Mouse (Mus musculus) hindbrain, postnatal 0 days (tissue): ENCODE results near the gene Gm20388. TPM values are rescaled to one million over a fixed set of nuclear protein-coding genes. Genes with fewer than 3 reads are reported as not detected.

ENCODE experiments used
- ATAC-seq: fragments of 200-750 bp; cut with Nextera tagmentation; 2 replicates; pipeline ENCODE4 v1.8.0; 2017; ENCODE audit warnings: mild to moderate bottlenecking, moderate TSS enrichment, moderate library complexity
- DNase-seq: peaks from one replicate; pipeline ENCODE4 v3.0.0-alpha.2; 2015; ENCODE audit warnings: low spot score
- H3K27ac ChIP-seq: fragments of 300-500 bp; sonication (generic); 2 replicates; pipeline ENCODE4 v1.5.1; 2014; ENCODE audit warnings: mild to moderate bottlenecking
- H3K27me3 ChIP-seq: fragments of 300-500 bp; sonication (generic); 2 replicates; pipeline ENCODE4 v1.6.1; 2014; ENCODE audit warnings: low read length, mixed read lengths; ENCODE audit not compliant: insufficient read depth
- H3K36me3 ChIP-seq: fragments of 300-500 bp; sonication (generic); 2 replicates; pipeline ENCODE4 v1.6.1; 2014; ENCODE audit warnings: low read length, mixed read lengths; ENCODE audit not compliant: insufficient read depth
- H3K4me1 ChIP-seq: fragments of 300-500 bp; sonication (generic); 2 replicates; pipeline ENCODE4 v1.6.1; 2014; ENCODE audit warnings: antibody characterized with exemption, low read length, mixed read lengths; ENCODE audit not compliant: insufficient read depth
- H3K4me2 ChIP-seq: fragments of 300-500 bp; sonication (generic); 2 replicates; pipeline ENCODE4 v1.6.1; 2014; ENCODE audit warnings: low read depth, mild to moderate bottlenecking, low read length, moderate library complexity, mixed read lengths
- H3K4me3 ChIP-seq: fragments of 300-500 bp; sonication (generic); 2 replicates; pipeline ENCODE4 v1.5.1; 2014; ENCODE audit warnings: low read length
- H3K9ac ChIP-seq: fragments of 300-500 bp; sonication (generic); replicated peaks from 2 replicates; pipeline ENCODE4 v1.6.1; 2014; ENCODE audit warnings: mild to moderate bottlenecking, low read length, moderate library complexity, mixed read lengths
- H3K9me3 ChIP-seq: fragments of 300-500 bp; sonication (generic); 2 replicates; pipeline ENCODE4 v1.6.1; 2016; ENCODE audit warnings: low read length, mixed read lengths
- CTCF ChIP-seq: IDR thresholded peaks from 2 replicates; pipeline ENCODE4 v1.5.1; 2016; ENCODE audit warnings: antibody characterized with exemption, control low read depth, low read depth
- WGBS: fragments of 180-500 bp; shearing (Covaris S2); extraction: QIAGEN DNeasy Blood & Tissue Kit; methylation state at CpG from one replicate; pipeline ENCODE4 v1.1.7; 2014; 5-methylcytosine and 5-hydroxymethylcytosine counted together
- polyA plus RNA-seq: library from polyadenylated mRNA; unstranded; fragments of >200 nt; fragmentation: Nextera tagmentation; extraction: Ambion mirVana; gene quantifications from 2 replicates; pipeline ENCODE4 v1.2.1, GENCODE M21; 2015
- total RNA-seq: library from RNA; depleted of rRNA; stranded (reverse); fragments of >200 nt; gene quantifications from 2 replicates; pipeline ENCODE4 v1.2.3, GENCODE M21; 2014

Gm20388 gene
- total and polyA plus RNA-seq, 2 experiments from 2014 or later: 71.3 TPM; not detected in 1

DNA sequence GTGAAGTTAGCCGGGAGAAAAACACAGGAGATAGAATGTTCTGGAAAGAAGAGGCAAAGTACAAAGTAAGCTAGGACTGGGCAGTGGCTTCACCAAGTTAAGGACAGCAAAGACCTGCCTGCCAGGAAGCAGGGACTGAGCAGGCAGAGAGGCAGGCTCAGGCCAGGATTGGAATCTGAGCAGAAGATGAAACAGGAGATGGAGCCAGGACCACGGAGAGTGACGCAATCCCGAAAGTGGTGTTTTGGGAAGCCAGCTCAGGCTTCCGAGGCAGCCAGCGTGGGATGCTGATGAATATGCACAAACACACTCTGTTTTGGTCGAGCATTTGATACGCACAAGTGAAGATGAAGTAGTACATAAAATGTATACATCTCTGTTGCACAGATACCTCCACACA is 1673.0 kb downstream of the Gm20388 start:
- Histone ChIP-seq H3K4me2 (no peak overlapping the region), H3K4me1 (0 out of 2 replicates have a peak, but pooled peaks cover 3% of the 10 kb centered on the region), H3K27me3 (no peaks in the 10 kb centered on the region), H3K27ac (no peak overlapping the region), H3K4me3 (no peak overlapping the region), H3K9ac (no peak overlapping the region), H3K36me3 (no peaks in the 10 kb centered on the region), H3K9me3 (no peaks in the 10 kb centered on the region)
- ATAC-seq (no peak), DNase-seq (no peak)
- WGBS: 61% methylated on average over 8 of the region's 8 CpGs
- TF ChIP-seq CTCF: no peak

DNA sequence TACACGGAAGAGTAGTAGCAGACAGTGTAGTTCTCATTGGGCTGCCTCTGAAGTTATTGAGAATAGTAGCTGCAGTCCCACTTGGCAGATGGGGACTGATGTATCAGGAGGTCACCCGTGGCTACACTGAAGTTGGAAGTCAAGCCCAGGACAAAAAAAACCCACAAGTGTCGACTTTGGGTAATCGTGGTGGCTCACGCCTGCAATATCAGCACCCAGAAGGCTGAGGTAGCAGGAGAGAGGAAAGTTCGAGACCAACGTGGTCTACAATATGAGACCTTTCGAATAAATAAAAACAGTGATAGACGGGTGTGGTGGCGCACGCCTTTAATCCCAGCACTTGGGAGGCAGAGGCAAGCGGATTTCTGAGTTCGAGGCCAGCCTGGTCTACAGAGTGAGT is 1674.1 kb downstream of the Gm20388 start:
- Histone ChIP-seq H3K4me3 (peak overlapping the region; percentile 53), H3K27ac (no peak overlapping the region), H3K9ac (peak overlapping the region; percentile 56), H3K4me1 (0 out of 2 replicates have a peak, but pooled peaks cover 6% of the 10 kb centered on the region), H3K9me3 (no peaks in the 10 kb centered on the region), H3K36me3 (no peaks in the 10 kb centered on the region), H3K27me3 (no peaks in the 10 kb centered on the region), H3K4me2 (peak overlapping the region; percentile 63)
- no peak for TF ChIP-seq CTCF
- DNase-seq (no peak), ATAC-seq (no peak)
- WGBS: 43% methylated on average over 13 of the region's 13 CpGs

DNA sequence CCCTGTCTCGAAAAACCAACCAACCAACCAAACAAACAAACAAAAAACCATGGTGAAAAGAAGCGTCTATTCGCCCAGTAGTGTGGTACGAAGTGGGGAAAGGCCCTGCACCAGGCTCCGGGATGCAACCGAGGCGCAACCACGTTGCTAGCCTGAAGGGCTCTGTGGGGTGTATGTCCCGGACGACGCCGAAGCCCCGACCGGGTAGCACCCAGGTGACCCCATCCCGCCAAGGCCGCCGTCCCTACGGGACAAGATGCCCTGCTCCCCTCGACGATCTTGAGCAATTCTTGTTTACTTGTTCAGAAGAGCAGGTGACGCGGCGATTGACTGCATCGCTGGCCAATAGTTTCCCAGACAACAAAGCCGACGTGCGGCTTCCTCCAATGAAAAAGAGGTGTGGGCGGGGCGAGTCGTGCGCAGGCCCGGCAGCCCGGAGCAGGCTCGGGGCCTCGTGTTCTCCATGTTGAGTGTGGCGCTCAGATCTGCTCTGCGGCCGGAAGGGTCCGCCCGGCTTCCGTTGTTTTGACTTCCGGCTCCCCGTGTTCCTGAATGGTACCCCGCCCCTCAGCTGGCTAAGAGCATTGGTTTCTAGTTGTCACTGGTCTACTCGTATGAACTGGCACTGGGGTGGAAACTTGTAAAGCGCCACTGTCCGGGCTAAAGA is 1674.7 kb downstream of the Gm20388 start:
- 1% methylated on average over 47 of the region's 47 CpGs for WGBS
- H3K27ac ChIP-seq: peak overlapping the region; percentile 71
- no peaks in the 10 kb centered on the region for H3K36me3 ChIP-seq
- H3K4me3 ChIP-seq: peak overlapping the region; percentile 53
- peak overlapping the region; percentile 63 for H3K4me2 ChIP-seq
- TF ChIP-seq CTCF: no peak
- H3K9me3 ChIP-seq: no peaks in the 10 kb centered on the region
- DNase-seq: peak; percentile 99
- ATAC-seq: peak; percentile 96
- H3K4me1 ChIP-seq: 0 out of 2 replicates have a peak, but pooled peaks cover 8% of the 10 kb centered on the region
- no peaks in the 10 kb centered on the region for H3K27me3 ChIP-seq
- H3K9ac ChIP-seq: peak overlapping the region; percentile 56

DNA sequence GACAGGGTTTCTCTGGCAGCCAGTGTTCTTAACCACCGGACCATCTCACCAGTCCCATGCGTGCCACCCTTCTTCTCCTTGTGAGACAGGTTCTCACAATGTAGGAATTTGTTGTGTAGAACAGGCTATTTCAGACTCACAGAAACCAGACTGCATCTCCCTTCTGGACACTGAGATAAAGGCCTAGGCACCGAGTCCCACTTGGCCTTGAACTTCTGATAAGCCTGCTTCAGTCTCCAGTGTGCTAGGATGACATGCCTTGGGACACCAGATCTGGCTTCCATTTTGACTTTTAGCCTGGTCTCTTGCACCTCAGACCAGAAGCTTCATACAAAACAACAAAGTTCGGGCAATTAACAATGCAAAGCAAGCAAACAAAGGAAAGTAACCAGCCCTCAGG is 1678.1 kb downstream of the Gm20388 start:
- 88% methylated on average over 4 of the region's 4 CpGs for WGBS
- Histone ChIP-seq H3K36me3 (no peaks in the 10 kb centered on the region), H3K27me3 (no peaks in the 10 kb centered on the region), H3K4me1 (peaks cover 23% of the 10 kb centered on the region), H3K27ac (no peak overlapping the region), H3K4me3 (no peak overlapping the region), H3K4me2 (no peak overlapping the region), H3K9ac (no peak overlapping the region), H3K9me3 (no peaks in the 10 kb centered on the region)
- ATAC-seq: no peak
- DNase-seq: no peak
- no peak for TF ChIP-seq CTCF

DNA sequence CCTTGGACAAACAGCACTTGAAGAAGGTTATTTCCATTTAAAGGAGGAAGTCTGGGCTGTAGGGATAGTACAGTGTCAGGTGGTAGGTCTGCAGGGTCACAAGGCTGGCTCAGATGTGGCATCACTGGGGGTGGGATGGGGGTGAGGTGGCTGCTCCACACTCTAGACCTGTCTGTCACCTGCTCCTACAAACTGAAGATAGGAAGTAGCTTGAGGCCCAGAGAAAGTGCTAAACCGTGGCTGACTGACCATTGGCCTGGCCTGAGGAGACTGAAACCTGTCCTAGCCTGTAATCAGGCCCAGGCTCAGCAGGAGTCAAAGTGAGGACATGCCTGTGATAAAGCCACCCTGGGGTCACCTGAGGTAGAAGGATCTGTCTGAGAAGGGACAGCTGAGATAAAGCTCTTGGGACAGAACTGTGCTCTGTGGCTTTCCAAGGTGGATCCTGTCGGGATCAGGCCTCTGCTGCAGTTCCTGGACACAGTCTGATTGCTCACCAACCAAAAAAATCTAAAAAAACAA is 1678.6 kb downstream of the Gm20388 start:
- WGBS: 37% methylated on average over 2 of the region's 2 CpGs
- no peak overlapping the region for H3K9ac ChIP-seq
- peaks cover 23% of the 10 kb centered on the region for H3K4me1 ChIP-seq
- H3K27me3 ChIP-seq: no peaks in the 10 kb centered on the region
- H3K9me3 ChIP-seq: no peaks in the 10 kb centered on the region
- no peak for TF ChIP-seq CTCF
- H3K4me3 ChIP-seq: no peak overlapping the region
- ATAC-seq (no peak), DNase-seq (no peak)
- H3K36me3 ChIP-seq: no peaks in the 10 kb centered on the region
- H3K4me2 ChIP-seq: no peak overlapping the region
- peak overlapping the region; percentile 91 for H3K27ac ChIP-seq

DNA sequence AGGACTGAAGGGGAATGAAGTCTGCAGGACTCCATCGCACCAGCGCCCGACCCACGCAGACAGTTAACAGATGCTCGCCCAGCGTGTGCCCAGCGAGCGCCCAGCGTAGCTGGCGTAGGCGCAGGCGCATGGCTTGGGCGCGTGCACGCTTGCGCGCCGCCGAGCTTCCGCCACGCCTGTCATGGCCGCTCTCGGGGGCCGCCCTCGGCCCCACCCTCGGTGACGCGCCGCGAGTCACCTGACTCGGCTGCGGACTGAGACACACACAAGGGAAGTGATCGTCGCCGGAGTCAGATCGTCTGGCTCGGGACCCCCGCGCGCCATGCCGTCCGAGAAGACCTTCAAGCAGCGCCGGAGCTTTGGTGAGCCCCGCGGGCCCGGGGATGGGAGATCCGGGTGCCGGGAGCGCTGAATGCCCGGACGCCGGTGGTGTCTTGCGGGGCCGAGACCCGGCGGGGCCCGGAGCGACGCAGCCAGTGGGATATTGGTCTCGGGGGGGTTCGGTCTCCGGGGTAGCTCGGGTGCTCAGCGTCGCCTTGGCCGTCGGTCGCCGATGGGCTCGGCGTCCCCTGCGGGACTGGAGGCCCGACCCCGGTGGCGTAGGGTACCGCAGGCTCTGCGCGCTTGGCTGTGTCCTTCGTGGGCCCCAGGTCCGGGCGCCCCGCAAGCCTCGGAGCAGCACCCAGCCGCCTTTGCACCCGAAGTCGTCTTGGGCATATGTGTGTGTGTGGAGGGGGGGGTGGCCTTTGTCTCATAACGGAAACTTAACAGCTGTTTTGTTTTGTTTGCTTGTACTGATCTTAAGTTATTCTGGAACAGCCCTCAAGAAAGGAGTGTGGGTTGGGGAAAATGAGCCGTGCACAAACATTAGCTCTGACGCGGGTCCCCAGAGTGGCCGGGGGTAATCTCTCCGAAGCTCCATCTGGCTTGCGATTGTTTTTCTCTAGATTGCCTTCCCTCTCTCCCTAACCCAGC is 1679.8 kb downstream of the Gm20388 start, which contains the start of gene Map1lc3b:
TSS of gene Map1lc3b (plus strand) at position 159 of the 975 bp plus-strand sequence.
- H3K4me2 ChIP-seq: peak within 1 kb of the TSS; percentile 93
- ATAC-seq (peak; percentile 89), DNase-seq (peak; percentile 99)
- no peaks in the 10 kb centered on the region for H3K27me3 ChIP-seq
- no peaks in the 10 kb centered on the region for H3K9me3 ChIP-seq
- H3K4me1 ChIP-seq: peaks cover 23% of the 10 kb centered on the region
- peak within 1 kb of the TSS; percentile 91 for H3K9ac ChIP-seq
- peak within 1 kb of the TSS; percentile 91 for H3K27ac ChIP-seq
- no peak for TF ChIP-seq CTCF
- under 1% methylated on average over 93 of the region's 94 CpGs for WGBS
- H3K4me3 ChIP-seq: peak within 1 kb of the TSS; percentile 83
- no peaks in the 10 kb centered on the region for H3K36me3 ChIP-seq
